Mouse (Mus musculus) hindbrain, embryonic 10.5 days (tissue): ENCODE measurements around the gene Surf6. TPM values are rescaled to one million over a fixed set of nuclear protein-coding genes. Genes with fewer than 3 reads are reported as not detected.

ENCODE experiments used
- DNase-seq: peaks from one replicate; pipeline ENCODE4 v3.0.0-alpha.2; 2017; ENCODE audit warnings: low spot score
- H3K27ac ChIP-seq: fragments of 300-500 bp; sonication (generic); 2 replicates; pipeline ENCODE4 v1.5.1; 2016; ENCODE audit warnings: mild to moderate bottlenecking, moderate library complexity
- H3K27me3 ChIP-seq: fragments of 300-500 bp; sonication (generic); 2 replicates; pipeline ENCODE4 v1.6.1; 2016; ENCODE audit warnings: mild to moderate bottlenecking; ENCODE audit not compliant: poor library complexity, insufficient read depth, severe bottlenecking
- H3K36me3 ChIP-seq: fragments of 300-500 bp; sonication (generic); 2 replicates; pipeline ENCODE4 v1.6.1; 2016; ENCODE audit warnings: mild to moderate bottlenecking, moderate library complexity
- H3K4me1 ChIP-seq: fragments of 300-500 bp; sonication (generic); replicated peaks from 2 replicates; pipeline ENCODE4 v1.6.1; 2016; ENCODE audit warnings: mild to moderate bottlenecking
- H3K4me3 ChIP-seq: fragments of 300-500 bp; sonication (generic); 2 replicates; pipeline ENCODE4 v1.5.1; 2016; ENCODE audit warnings: mild to moderate bottlenecking, moderate library complexity
- H3K9me3 ChIP-seq: fragments of 300-500 bp; sonication (generic); 2 replicates; pipeline ENCODE4 v1.6.1; 2016; ENCODE audit warnings: mild to moderate bottlenecking, moderate library complexity
- WGBS: fragments of 180-500 bp; shearing (Covaris S2); methylation state at CpG from one replicate; pipeline ENCODE4 v1.1.7; 2016; 5-methylcytosine and 5-hydroxymethylcytosine counted together
- polyA plus RNA-seq: library from polyadenylated mRNA; unstranded; fragments of >200 nt; fragmentation: Nextera tagmentation; extraction: Ambion mirVana; gene quantifications from 2 replicates; pipeline ENCODE4 v1.2.1, GENCODE M21; 2016

The Surf6 gene
- 30.8 and 33.4 TPM in 2 replicates for polyA plus RNA-seq

GRCm38 (mm10) chr2:26902467-26903220, at the start of gene Surf6:
Gene Surf6, minus strand, starts transcription at chr2:26902879.
- peak within 1 kb of the TSS; percentile 87 for H3K4me3 ChIP-seq
- H3K27me3 ChIP-seq, result no peaks in the 10 kb centered on the region
- peaks cover 32% of the 10 kb centered on the region for H3K4me1 ChIP-seq
- H3K36me3 ChIP-seq, result peaks cover 65% of the 10 kb centered on the region
- no peaks in the 10 kb centered on the region for H3K9me3 ChIP-seq
- WGBS, result under 1% methylated on average over 41 of the region's 41 CpGs
- peak; percentile 97 for DNase-seq
- H3K27ac ChIP-seq, result peak within 1 kb of the TSS; percentile 90

GRCm38 (mm10) chr2:26952193-26952592, 49.5 kb upstream of the Surf6 start:
- 93% methylated on average over 4 of the region's 4 CpGs for WGBS
- no peaks in the 10 kb centered on the region for H3K9me3 ChIP-seq
- no peaks in the 10 kb centered on the region for H3K27me3 ChIP-seq
- no peak overlapping the region for H3K4me3 ChIP-seq
- H3K27ac ChIP-seq, result no peak overlapping the region
- peaks cover 99% of the 10 kb centered on the region for H3K36me3 ChIP-seq
- no peaks in the 10 kb centered on the region for H3K4me1 ChIP-seq
- no peak for DNase-seq

- DNase-seq, result no peak
- Histone ChIP-seq H3K4me1 (no peaks in the 10 kb centered on the region), H3K27me3 (no peaks in the 10 kb centered on the region), H3K36me3 (peaks cover 99% of the 10 kb centered on the region), H3K27ac (no peak overlapping the region), H3K9me3 (no peaks in the 10 kb centered on the region), H3K4me3 (no peak overlapping the region)
- whole genome bisulfite sequencing, result 87% methylated on average over 8 of the region's 8 CpGs
Observed at GRCm38 (mm10) chr2:26951346-26951905, 48.7 kb upstream of the Surf6 start.

- H3K36me3 ChIP-seq, result peaks cover 91% of the 10 kb centered on the region
- no peak for DNase-seq
- H3K27me3 ChIP-seq, result no peaks in the 10 kb centered on the region
- no peaks in the 10 kb centered on the region for H3K4me1 ChIP-seq
- no peak overlapping the region for H3K4me3 ChIP-seq
- no peak overlapping the region for H3K27ac ChIP-seq
- no peaks in the 10 kb centered on the region for H3K9me3 ChIP-seq
- 90% methylated on average over 2 of the region's 2 CpGs for WGBS
Observed at GRCm38 (mm10) chr2:26950411-26950810, 47.7 kb upstream of the Surf6 start.

- peaks cover 19% of the 10 kb centered on the region for H3K36me3 ChIP-seq
- no peak overlapping the region for H3K27ac ChIP-seq
- H3K9me3 ChIP-seq, result no peaks in the 10 kb centered on the region
- H3K27me3 ChIP-seq, result no peaks in the 10 kb centered on the region
- no peak overlapping the region for H3K4me3 ChIP-seq
- DNase-seq, result no peak
- H3K4me1 ChIP-seq, result no peaks in the 10 kb centered on the region
- WGBS, result 79% methylated on average over 3 of the region's 3 CpGs
Observed at GRCm38 (mm10) chr2:26943253-26943652, 40.6 kb upstream of the Surf6 start.

GRCm38 (mm10) chr2:26941539-26941938, 38.9 kb upstream of the Surf6 start:
- no peak for DNase-seq
- no peaks in the 10 kb centered on the region for H3K9me3 ChIP-seq
- H3K4me3 ChIP-seq, result no peak overlapping the region
- H3K27me3 ChIP-seq, result no peaks in the 10 kb centered on the region
- no peaks in the 10 kb centered on the region for H3K4me1 ChIP-seq
- H3K27ac ChIP-seq, result no peak overlapping the region
- WGBS, result 44% methylated on average over 5 of the region's 5 CpGs
- peaks cover 4% of the 10 kb centered on the region for H3K36me3 ChIP-seq

- Histone ChIP-seq H3K4me3 (no peak overlapping the region), H3K4me1 (peaks cover 25% of the 10 kb centered on the region), H3K9me3 (no peaks in the 10 kb centered on the region), H3K27ac (no peak overlapping the region), H3K36me3 (no peaks in the 10 kb centered on the region), H3K27me3 (no peaks in the 10 kb centered on the region)
- 69% methylated on average over 1 of the region's 1 CpGs for WGBS
- DNase-seq, result no peak
Observed at GRCm38 (mm10) chr2:26936425-26936824, 33.7 kb upstream of the Surf6 start.

GRCm38 (mm10) chr2:26935286-26935685, 32.6 kb upstream of the Surf6 start:
- WGBS, result 94% methylated on average over 2 of the region's 2 CpGs
- Histone ChIP-seq H3K4me1 (peaks cover 34% of the 10 kb centered on the region), H3K9me3 (no peaks in the 10 kb centered on the region)

GRCm38 (mm10) chr2:26933304-26934055, 30.8 kb upstream of the Surf6 start, which contains the start of the genes Surf4 and Stkld1:
Gene Surf4, minus strand, starts transcription at chr2:26933928.
Gene Stkld1, plus strand, starts transcription at chr2:26934047.
- peaks cover 29% of the 10 kb centered on the region for H3K36me3 ChIP-seq
- peak; percentile 96 for DNase-seq
- peaks cover 34% of the 10 kb centered on the region for H3K4me1 ChIP-seq
- peak within 1 kb of the TSS; percentile 98 for H3K4me3 ChIP-seq
- H3K9me3 ChIP-seq, result no peaks in the 10 kb centered on the region
- no peaks in the 10 kb centered on the region for H3K27me3 ChIP-seq
- WGBS, result 2% methylated on average over 70 of the region's 70 CpGs
- H3K27ac ChIP-seq, result peak within 1 kb of the TSS; percentile 99

More at GRCm38 (mm10) chr2:26935286-26935685, 32.6 kb upstream of the Surf6 start:
- H3K27ac ChIP-seq, result no peak overlapping the region
- no peak overlapping the region for H3K4me3 ChIP-seq
- DNase-seq, result no peak
- H3K27me3 ChIP-seq, result no peaks in the 10 kb centered on the region
- H3K36me3 ChIP-seq, result peaks cover 10% of the 10 kb centered on the region

- H3K4me1 ChIP-seq, result peaks cover 34% of the 10 kb centered on the region
- peak overlapping the region; percentile 98 for H3K4me3 ChIP-seq
- H3K36me3 ChIP-seq, result peaks cover 36% of the 10 kb centered on the region
- 2% methylated on average over 49 of the region's 49 CpGs for WGBS
- H3K9me3 ChIP-seq, result no peaks in the 10 kb centered on the region
- H3K27ac ChIP-seq, result peak overlapping the region; percentile 99
- DNase-seq, result no peak
- H3K27me3 ChIP-seq, result no peaks in the 10 kb centered on the region
Observed at GRCm38 (mm10) chr2:26932473-26933303, 30.0 kb upstream of the Surf6 start.

- peak overlapping the region; percentile 98; the same call in 1 of the 2 replicates for H3K4me3 ChIP-seq
- no peak overlapping the region for H3K27ac ChIP-seq
- H3K4me1 ChIP-seq, result peaks cover 34% of the 10 kb centered on the region
- peak; percentile 54 for DNase-seq
- 51% methylated on average over 1 of the region's 1 CpGs for WGBS
- no peaks in the 10 kb centered on the region for H3K9me3 ChIP-seq
- peaks cover 59% of the 10 kb centered on the region for H3K36me3 ChIP-seq
- no peaks in the 10 kb centered on the region for H3K27me3 ChIP-seq
Observed at GRCm38 (mm10) chr2:26930390-26930789, 27.7 kb upstream of the Surf6 start.
